20 mouse cellular contexts compared by ENCODE assay signal in genomic region chr2:4858161-4858560, GRCm38 (mm10). TPM values are rescaled to one million over a fixed set of nuclear protein-coding genes. Genes with fewer than 3 reads are reported as not detected.
DNase-seq lines count a peak whose midpoint lies in the region; ATAC-seq and TF ChIP-seq lines count a peak whose summit lies in the region.
"Had no signal": no experiment of that assay in that cellular context is flagged by ENCODE, and none has a peak within 500 bp of the region (broad histone marks: within the 10 kb centered on the region; RNA-seq: fewer than 3 reads in every experiment).

No protein-coding gene starts in this region.

- 0 out of 2 replicates have a peak, but pooled peaks cover 4% of the 10 kb centered on the region for H3K4me1 ChIP-seq in intestine, embryonic 16.5 days (ENCODE audit: control insufficient read depth, insufficient read depth, low read length)
- H3K4me1 ChIP-seq in intestine, postnatal 0 days (replicated peaks; ENCODE audit: control insufficient read depth, insufficient read depth, low read length), result no peaks in the 10 kb centered on the region
- no peaks in the 10 kb centered on the region for H3K4me1 ChIP-seq in midbrain, embryonic 15.5 days
- H3K4me1 ChIP-seq: forebrain, embryonic 15.5 days; heart, embryonic 12.5 days; hindbrain, embryonic 15.5 days had no signal

- no peak for TF ChIP-seq CTCF in intestine, postnatal 0 days (IDR thresholded peaks at IDR 0.05; ENCODE audit: low read depth)

- no peaks in the 10 kb centered on the region for H3K9me3 ChIP-seq in intestine, embryonic 16.5 days (ENCODE audit: control insufficient read depth, low read length)
- no peaks in the 10 kb centered on the region for H3K9me3 ChIP-seq in intestine, postnatal 0 days (ENCODE audit: control insufficient read depth)
- no peaks in the 10 kb centered on the region for H3K9me3 ChIP-seq in midbrain, embryonic 15.5 days
- H3K9me3 ChIP-seq: forebrain, embryonic 15.5 days; G1E; heart, embryonic 12.5 days; hindbrain, embryonic 15.5 days had no signal

- H3K4me3 ChIP-seq in intestine, embryonic 16.5 days (ENCODE audit: low read length), result no peak overlapping the region
- no peak overlapping the region for H3K4me3 ChIP-seq in intestine, postnatal 0 days (ENCODE audit: low read depth, low read length)
- no peak overlapping the region for H3K4me3 ChIP-seq in midbrain, embryonic 15.5 days
- H3K4me3 ChIP-seq: forebrain, embryonic 15.5 days; heart, embryonic 12.5 days; hindbrain, embryonic 15.5 days had no signal

- peak; percentile 19 to 31 for DNase-seq in cerebellum, postnatal 10 days
- DNase-seq in cerebellum, postnatal 4 days (ENCODE audit: low spot score in 2 of 2), result no peak
- DNase-seq in Muller cell, postnatal 12 days (ENCODE audit: inconsistent ontology term), result peak; percentile 63
- peak; percentile 48 for DNase-seq in retina, embryonic 14.5 days (ENCODE audit: low spot score)
- DNase-seq: adrenal gland, postnatal 14 days; B cell, adult 2 months; cerebellum, adult 18-20 months; cerebellum, adult 9-11 months; gastrocnemius, postnatal 10 days; heart, postnatal 36 days had no signal

- 56% methylated on average over 10 of the region's 10 CpGs for WGBS in intestine, embryonic 16.5 days
- 56% methylated on average over 10 of the region's 10 CpGs for WGBS in intestine, postnatal 0 days
- WGBS in midbrain, embryonic 15.5 days, result 74% methylated on average over 10 of the region's 10 CpGs

- H3K27me3 ChIP-seq in intestine, embryonic 16.5 days (replicated peaks; ENCODE audit: control insufficient read depth, insufficient read depth, low read length), result no peaks in the 10 kb centered on the region
- no peaks in the 10 kb centered on the region for H3K27me3 ChIP-seq in intestine, postnatal 0 days (replicated peaks; ENCODE audit: control insufficient read depth, insufficient read depth, low read length)
- H3K27me3 ChIP-seq in midbrain, embryonic 15.5 days (replicated peaks), result no peaks in the 10 kb centered on the region
- H3K27me3 ChIP-seq: forebrain, embryonic 15.5 days; heart, embryonic 12.5 days; hindbrain, embryonic 15.5 days; Patski had no signal

- no peak overlapping the region for H3K4me2 ChIP-seq in intestine, embryonic 16.5 days (ENCODE audit: low read depth, low read length)
- no peak overlapping the region for H3K4me2 ChIP-seq in intestine, postnatal 0 days (replicated peaks; ENCODE audit: low read depth)
- no peak overlapping the region for H3K4me2 ChIP-seq in midbrain, embryonic 15.5 days
- H3K4me2 ChIP-seq: forebrain, embryonic 15.5 days; heart, embryonic 12.5 days; hindbrain, embryonic 15.5 days had no signal

- H3K36me3 ChIP-seq in intestine, embryonic 16.5 days (ENCODE audit: control insufficient read depth, insufficient read depth, low read length), result no peaks in the 10 kb centered on the region
- no peaks in the 10 kb centered on the region for H3K36me3 ChIP-seq in intestine, postnatal 0 days (ENCODE audit: control insufficient read depth, insufficient read depth)
- no peaks in the 10 kb centered on the region for H3K36me3 ChIP-seq in midbrain, embryonic 15.5 days (replicated peaks)
- H3K36me3 ChIP-seq: forebrain, embryonic 15.5 days; G1E; heart, embryonic 12.5 days; hindbrain, embryonic 15.5 days had no signal

- H3K9ac ChIP-seq in intestine, embryonic 16.5 days (ENCODE audit: low read depth, low read length), result no peak overlapping the region
- no peak overlapping the region for H3K9ac ChIP-seq in intestine, postnatal 0 days (ENCODE audit: low read depth, low read length)
- H3K9ac ChIP-seq in midbrain, embryonic 15.5 days, result no peak overlapping the region; the same call in 1 of the 2 replicates
- H3K9ac ChIP-seq: forebrain, embryonic 15.5 days; heart, embryonic 12.5 days; hindbrain, embryonic 15.5 days had no signal

- no peak overlapping the region for H3K27ac ChIP-seq in intestine, embryonic 16.5 days (ENCODE audit: low read length)
- no peak overlapping the region for H3K27ac ChIP-seq in intestine, postnatal 0 days (ENCODE audit: low read depth, low read length)
- no peak overlapping the region for H3K27ac ChIP-seq in midbrain, embryonic 15.5 days
- H3K27ac ChIP-seq: forebrain, embryonic 15.5 days; hindbrain, embryonic 15.5 days had no signal

- 0 out of 2 replicates have a peak, but pooled peaks have one; percentile 18 for ATAC-seq in intestine, embryonic 16.5 days
- no peak for ATAC-seq in intestine, postnatal 0 days
- ATAC-seq in midbrain, embryonic 15.5 days (replicated peaks), result no peak
- ATAC-seq: activated CD4-positive, CD25-positive, alpha-beta regulatory T cell, adult 4 months; CD4-positive, CD25-positive, alpha-beta regulatory T cell, adult 4 months; forebrain, embryonic 15.5 days; Patski had no signal

RNA-seq across cellular contexts. Expression of gene Sephs1, which starts 23.2 kb away (rescaled TPM):
- polyA plus RNA-seq in intestine, embryonic 16.5 days (2015; fragmentation: Nextera tagmentation; extraction: Ambion mirVana), result 48.7 and 51.5 TPM in 2 replicates
- polyA plus RNA-seq in intestine, postnatal 0 days (2015; fragmentation: Nextera tagmentation; extraction: Ambion mirVana), result 23.9 and 24.1 TPM in 2 replicates
- 54.4 and 57.2 TPM in 2 replicates for polyA plus RNA-seq in midbrain, embryonic 15.5 days (2015; fragmentation: Nextera tagmentation; extraction: Ambion mirVana)

Comparison
In these comparisons a context has a peak if more than half of its experiments do, and no peak if none do; other contexts are left out.
1. DNase-seq: peak in cerebellum, postnatal 10 days (2 of 2), Muller cell, postnatal 12 days (single experiment) and retina, embryonic 14.5 days (single experiment); none in cerebellum, postnatal 4 days (0 of 2).